Mouse (Mus musculus): Measurements from ENCODE around the gene Plp1. TPM values are rescaled to one million over a fixed set of nuclear protein-coding genes. Genes with fewer than 3 reads are reported as not detected.
A peak's percentile ranks its signal among the peaks of the same experiment; 100 is the strongest.

Gene Plp1
- 3.3 and 3.4 TPM in 2 replicates for polyA plus RNA-seq (2015; fragmentation: Nextera tagmentation; extraction: Ambion mirVana)

DNA sequence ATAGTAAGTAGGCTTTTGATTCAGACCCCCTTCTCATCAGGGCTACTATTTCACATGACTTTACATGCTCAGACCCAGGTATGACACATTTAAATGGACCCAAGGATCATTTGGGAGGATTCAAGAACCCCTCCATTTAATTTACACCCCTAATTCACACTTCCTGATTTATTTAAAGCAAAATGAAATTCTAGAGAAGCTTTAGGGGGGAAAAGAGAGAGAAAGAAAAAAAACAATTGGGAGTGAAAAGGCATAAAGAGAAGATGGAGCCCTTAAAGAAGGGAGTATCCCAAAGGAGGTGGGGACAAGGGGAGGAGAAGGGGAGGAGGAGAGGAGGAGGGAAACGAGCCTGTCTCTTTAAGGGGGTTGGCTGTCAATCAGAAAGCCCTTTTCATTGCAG lies at the start of gene Plp1:
Plp1 (plus strand) TSS at position 301 of the 400 bp plus-strand sequence.
- ATAC-seq (ENCODE audit: low read depth): no peak
- Histone ChIP-seq H3K36me3 (ENCODE audit: control insufficient read depth, insufficient read depth, low read length) (no peaks in the 10 kb centered on the region), H3K4me3 (ENCODE audit: low read length) (no peak within 1 kb of the TSS), H3K27me3 (ENCODE audit: control insufficient read depth, insufficient read depth, low read depth, low read length) (no peaks in the 10 kb centered on the region; the same call in 1 of the 2 replicates), H3K4me2 (ENCODE audit: low read depth, low read length) (no peak within 1 kb of the TSS), H3K27ac (ENCODE audit: low read length) (no peak within 1 kb of the TSS), H3K9ac (ENCODE audit: low read length) (no peak within 1 kb of the TSS), H3K9me3 (ENCODE audit: control insufficient read depth, low read length) (no peaks in the 10 kb centered on the region), H3K4me1 (replicated peaks; ENCODE audit: control insufficient read depth, insufficient read depth, low read length) (no peaks in the 10 kb centered on the region)
- 36% methylated on average over 1 of the region's 1 CpGs for WGBS

DNA sequence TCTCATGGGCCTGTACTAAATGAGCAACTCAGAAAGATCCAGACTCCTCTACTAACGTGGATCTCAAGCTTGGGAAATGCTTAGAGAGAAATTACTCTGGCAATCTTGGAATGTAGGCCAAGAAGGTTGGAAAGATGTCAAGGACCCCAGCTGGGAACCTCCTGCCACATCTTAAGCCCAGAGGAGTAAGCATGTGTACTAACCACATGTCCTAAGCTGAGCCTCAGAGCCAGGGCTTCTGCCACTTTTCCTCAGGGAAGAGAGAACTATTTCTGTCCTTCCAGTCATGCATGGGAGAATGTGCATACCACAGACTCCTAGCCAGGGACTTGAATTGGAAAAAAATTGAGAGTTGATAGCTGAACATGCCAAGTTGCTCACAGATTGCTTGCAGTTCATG lies 49.4 kb upstream of the Plp1 start:
- no peaks in the 10 kb centered on the region for H3K9me3 ChIP-seq (ENCODE audit: control insufficient read depth, low read length)
- H3K36me3 ChIP-seq (ENCODE audit: control insufficient read depth, insufficient read depth, low read length): no peaks in the 10 kb centered on the region
- no peak overlapping the region for H3K9ac ChIP-seq (ENCODE audit: low read length)
- 25% methylated on average over 1 of the region's 1 CpGs for WGBS
- no peak for ATAC-seq (ENCODE audit: low read depth)
- H3K4me3 ChIP-seq (ENCODE audit: low read length): no peak overlapping the region
- H3K4me1 ChIP-seq (replicated peaks; ENCODE audit: control insufficient read depth, insufficient read depth, low read length): no peaks in the 10 kb centered on the region
- H3K27me3 ChIP-seq (ENCODE audit: control insufficient read depth, insufficient read depth, low read depth, low read length): no peaks in the 10 kb centered on the region
- no peak overlapping the region for H3K27ac ChIP-seq (ENCODE audit: low read length)
- H3K4me2 ChIP-seq (ENCODE audit: low read depth, low read length): no peak overlapping the region

DNA sequence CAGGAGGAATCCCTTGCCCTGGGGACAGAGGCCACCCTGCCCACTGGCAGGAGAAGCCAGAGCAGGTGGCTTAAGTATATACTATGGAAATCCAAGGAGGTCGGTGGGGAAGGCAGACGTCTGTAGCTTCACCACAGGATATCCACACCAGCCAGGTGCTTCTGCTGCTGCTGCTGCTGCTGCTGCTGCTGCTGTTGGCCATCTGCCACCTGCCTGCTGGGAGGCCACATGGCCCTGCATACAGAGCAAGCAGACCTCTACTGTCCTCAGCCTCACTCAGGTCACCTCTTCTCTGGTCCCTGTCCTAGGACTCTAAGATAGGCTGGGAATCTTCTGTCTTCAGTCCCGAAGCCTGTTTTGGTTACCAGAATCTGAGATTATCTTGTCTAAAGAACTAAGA lies 44.4 kb upstream of the Plp1 start:
- no peak overlapping the region for H3K9ac ChIP-seq (ENCODE audit: low read length)
- WGBS: 79% methylated on average over 3 of the region's 3 CpGs
- no peak for ATAC-seq (ENCODE audit: low read depth)
- no peak overlapping the region for H3K27ac ChIP-seq (ENCODE audit: low read length)
- no peak overlapping the region for H3K4me2 ChIP-seq (ENCODE audit: low read depth, low read length)
- H3K36me3 ChIP-seq (ENCODE audit: control insufficient read depth, insufficient read depth, low read length): no peaks in the 10 kb centered on the region
- H3K4me1 ChIP-seq (replicated peaks; ENCODE audit: control insufficient read depth, insufficient read depth, low read length): no peaks in the 10 kb centered on the region
- H3K27me3 ChIP-seq (ENCODE audit: control insufficient read depth, insufficient read depth, low read depth, low read length): no peaks in the 10 kb centered on the region
- no peaks in the 10 kb centered on the region for H3K9me3 ChIP-seq (ENCODE audit: control insufficient read depth, low read length)
- H3K4me3 ChIP-seq (ENCODE audit: low read length): no peak overlapping the region

DNA sequence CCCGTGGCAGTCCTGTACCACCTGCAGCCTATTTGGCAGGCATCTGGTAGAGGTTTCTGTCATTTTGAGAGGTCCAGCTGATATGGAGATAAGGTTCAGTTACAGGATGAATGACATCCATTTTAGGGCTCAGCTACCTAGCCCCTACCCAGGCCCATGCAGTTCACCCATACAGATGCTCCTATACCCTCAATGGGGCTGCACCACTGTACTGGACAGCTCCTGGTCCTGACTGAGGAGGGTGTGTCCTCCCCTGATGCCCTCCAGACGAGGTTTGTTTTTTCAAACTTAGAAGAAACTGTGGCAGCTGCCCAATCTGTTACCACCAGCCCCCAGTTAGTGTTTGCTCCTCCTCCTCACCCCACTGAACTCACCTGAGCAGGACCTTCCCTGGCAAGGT lies 43.2 kb upstream of the Plp1 start:
- WGBS: 60% methylated on average over 2 of the region's 2 CpGs
- H3K4me2 ChIP-seq (ENCODE audit: low read depth, low read length): no peak overlapping the region
- H3K9ac ChIP-seq (ENCODE audit: low read length): no peak overlapping the region
- H3K27ac ChIP-seq (ENCODE audit: low read length): no peak overlapping the region
- no peaks in the 10 kb centered on the region for H3K27me3 ChIP-seq (ENCODE audit: control insufficient read depth, insufficient read depth, low read depth, low read length)
- H3K4me3 ChIP-seq (ENCODE audit: low read length): no peak overlapping the region
- no peak for ATAC-seq (ENCODE audit: low read depth)
- H3K9me3 ChIP-seq (ENCODE audit: control insufficient read depth, low read length): no peaks in the 10 kb centered on the region
- no peaks in the 10 kb centered on the region for H3K4me1 ChIP-seq (replicated peaks; ENCODE audit: control insufficient read depth, insufficient read depth, low read length)
- H3K36me3 ChIP-seq (ENCODE audit: control insufficient read depth, insufficient read depth, low read length): no peaks in the 10 kb centered on the region

DNA sequence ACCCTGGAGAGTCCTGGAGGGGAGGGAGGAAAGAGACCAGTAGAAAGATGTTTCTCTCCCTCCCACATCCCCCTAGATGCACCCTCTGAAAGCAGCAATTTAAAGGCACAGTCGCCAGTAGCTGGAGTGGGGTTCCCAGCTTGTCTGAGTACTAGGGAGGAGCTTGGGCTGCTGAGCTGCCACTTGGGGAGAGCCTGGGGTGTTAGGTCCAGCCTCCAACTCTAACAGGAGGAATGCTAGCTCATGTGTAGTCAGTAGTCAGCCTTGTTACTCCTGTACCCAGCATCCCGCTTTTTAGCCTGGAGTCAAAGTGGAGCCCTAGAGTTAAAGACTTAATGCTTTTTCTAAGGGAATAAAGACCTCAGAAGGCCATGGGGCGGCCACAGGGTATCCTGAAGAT lies 42.4 kb upstream of the Plp1 start, which contains the start of gene Glra4:
Glra4 (minus strand) TSS at position 101 of the 400 bp plus-strand sequence.
- H3K4me1 ChIP-seq (replicated peaks; ENCODE audit: control insufficient read depth, insufficient read depth, low read length): no peaks in the 10 kb centered on the region
- 77% methylated on average over 3 of the region's 3 CpGs for WGBS
- no peak for ATAC-seq (ENCODE audit: low read depth)
- no peaks in the 10 kb centered on the region for H3K27me3 ChIP-seq (ENCODE audit: control insufficient read depth, insufficient read depth, low read depth, low read length)
- no peak within 1 kb of the TSS for H3K4me3 ChIP-seq (ENCODE audit: low read length)
- H3K36me3 ChIP-seq (ENCODE audit: control insufficient read depth, insufficient read depth, low read length): no peaks in the 10 kb centered on the region
- no peak within 1 kb of the TSS for H3K9ac ChIP-seq (ENCODE audit: low read length)
- H3K4me2 ChIP-seq (ENCODE audit: low read depth, low read length): no peak within 1 kb of the TSS
- H3K9me3 ChIP-seq (ENCODE audit: control insufficient read depth, low read length): no peaks in the 10 kb centered on the region
- no peak within 1 kb of the TSS for H3K27ac ChIP-seq (ENCODE audit: low read length)

DNA sequence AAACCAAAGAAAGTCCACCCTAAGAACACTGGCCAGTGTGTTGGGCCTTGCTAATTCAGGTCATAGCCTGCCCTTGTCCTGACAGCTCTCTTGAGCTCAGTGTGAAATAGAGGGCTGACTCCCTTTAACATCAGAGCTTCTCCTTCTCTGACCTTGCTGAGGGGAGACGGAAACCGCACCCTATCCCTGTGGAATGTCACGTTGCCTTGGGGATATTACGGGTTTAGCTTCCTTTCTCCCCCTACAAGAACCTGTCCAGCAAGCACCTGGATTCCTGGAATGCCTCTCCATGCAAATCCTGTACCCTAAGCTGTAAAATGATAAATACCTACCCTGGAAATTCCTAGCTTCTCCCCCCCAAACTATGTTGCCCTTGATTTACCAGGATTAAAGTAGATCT lies 33.0 kb upstream of the Plp1 start:
- Histone ChIP-seq H3K4me2 (ENCODE audit: low read depth, low read length) (no peak overlapping the region), H3K4me3 (ENCODE audit: low read length) (no peak overlapping the region), H3K9ac (ENCODE audit: low read length) (no peak overlapping the region), H3K4me1 (replicated peaks; ENCODE audit: control insufficient read depth, insufficient read depth, low read length) (no peaks in the 10 kb centered on the region), H3K36me3 (ENCODE audit: control insufficient read depth, insufficient read depth, low read length) (no peaks in the 10 kb centered on the region), H3K9me3 (ENCODE audit: control insufficient read depth, low read length) (no peaks in the 10 kb centered on the region), H3K27ac (ENCODE audit: low read length) (0 out of 2 replicates have a peak overlapping the region, but pooled peaks have one; percentile 13), H3K27me3 (ENCODE audit: control insufficient read depth, insufficient read depth, low read depth, low read length) (no peaks in the 10 kb centered on the region; the same call in 1 of the 2 replicates)
- peak; percentile 68; the same call in 1 of the 2 replicates for ATAC-seq (ENCODE audit: low read depth)
- 76% methylated on average over 4 of the region's 4 CpGs for WGBS

DNA sequence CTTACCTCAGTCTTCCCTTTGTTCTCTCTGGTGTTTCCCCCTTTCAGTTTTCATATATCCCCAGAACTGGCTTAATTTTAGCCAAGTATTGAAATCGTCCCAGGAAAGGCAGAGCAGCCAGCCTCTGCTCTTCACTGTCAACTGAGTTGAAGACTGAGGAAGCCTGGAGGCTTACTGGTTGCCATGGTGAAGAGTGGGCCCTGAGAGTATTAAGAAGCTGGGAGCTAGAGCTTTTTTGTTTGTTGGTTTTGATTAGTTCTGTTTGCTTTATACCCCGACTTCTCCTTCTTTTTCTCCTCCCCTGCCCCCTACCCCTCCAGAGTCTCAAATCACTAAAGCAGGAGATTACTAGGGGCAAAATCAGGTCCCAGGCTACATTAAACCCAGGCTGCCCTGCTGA lies 25.2 kb upstream of the Plp1 start:
- 21% methylated on average over 2 of the region's 2 CpGs for WGBS
- ATAC-seq (ENCODE audit: low read depth): no peak

DNA sequence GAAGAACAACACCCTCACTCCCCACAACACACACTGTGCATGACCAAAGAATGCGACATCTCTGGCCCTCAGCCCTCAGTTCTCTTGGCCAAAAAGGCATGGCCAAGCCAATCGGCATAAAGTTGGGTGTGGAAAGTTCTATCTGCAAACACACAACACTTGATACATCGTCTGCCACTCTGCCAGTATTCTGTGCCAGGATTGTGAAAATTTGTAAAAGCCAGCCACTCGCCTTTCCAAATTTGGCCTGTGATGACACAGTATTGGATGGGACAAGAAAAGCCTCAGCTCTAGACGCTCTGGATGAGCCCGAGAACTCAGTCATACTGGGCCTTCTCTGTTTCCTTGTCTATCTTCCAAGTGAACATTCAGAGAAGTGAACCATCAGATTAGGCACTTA lies 2.7 kb upstream of the Plp1 start:
- Histone ChIP-seq H3K9me3 (ENCODE audit: control insufficient read depth, low read length) (no peaks in the 10 kb centered on the region), H3K4me3 (ENCODE audit: low read length) (no peak overlapping the region), H3K27me3 (ENCODE audit: control insufficient read depth, insufficient read depth, low read depth, low read length) (no peaks in the 10 kb centered on the region; the same call in 1 of the 2 replicates), H3K9ac (ENCODE audit: low read length) (no peak overlapping the region), H3K27ac (ENCODE audit: low read length) (no peak overlapping the region), H3K4me1 (replicated peaks; ENCODE audit: control insufficient read depth, insufficient read depth, low read length) (no peaks in the 10 kb centered on the region), H3K4me2 (ENCODE audit: low read depth, low read length) (no peak overlapping the region), H3K36me3 (ENCODE audit: control insufficient read depth, insufficient read depth, low read length) (no peaks in the 10 kb centered on the region)
- no peak for ATAC-seq (ENCODE audit: low read depth)
- WGBS: 79% methylated on average over 6 of the region's 6 CpGs

More for the DNA sequence above, 25.2 kb upstream of the Plp1 start:
- Histone ChIP-seq H3K9me3 (ENCODE audit: control insufficient read depth, low read length) (no peaks in the 10 kb centered on the region), H3K4me3 (ENCODE audit: low read length) (no peak overlapping the region), H3K27ac (ENCODE audit: low read length) (no peak overlapping the region), H3K4me2 (ENCODE audit: low read depth, low read length) (no peak overlapping the region), H3K9ac (ENCODE audit: low read length) (no peak overlapping the region), H3K27me3 (ENCODE audit: control insufficient read depth, insufficient read depth, low read depth, low read length) (no peaks in the 10 kb centered on the region), H3K36me3 (ENCODE audit: control insufficient read depth, insufficient read depth, low read length) (no peaks in the 10 kb centered on the region), H3K4me1 (replicated peaks; ENCODE audit: control insufficient read depth, insufficient read depth, low read length) (no peaks in the 10 kb centered on the region)

DNA sequence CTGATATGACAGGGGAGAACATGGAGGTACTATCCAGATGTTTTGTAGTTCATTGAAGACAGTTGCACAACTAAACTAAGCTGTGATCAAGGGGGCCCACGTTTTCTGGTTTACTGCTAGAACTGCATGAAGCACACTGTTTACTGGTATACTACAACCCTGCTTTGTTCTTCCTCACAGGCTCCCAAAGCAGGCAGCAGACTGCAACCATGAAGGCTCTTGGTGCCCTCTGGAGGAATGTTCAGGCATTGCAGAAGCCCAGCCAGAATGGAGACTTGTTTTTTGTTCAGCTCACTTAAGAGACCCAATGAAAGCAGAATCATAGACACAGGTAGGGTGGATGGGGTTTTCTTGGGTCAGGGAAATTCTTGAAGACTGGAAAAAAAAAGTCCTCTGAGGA lies 2.2 kb upstream of the Plp1 start:
- Histone ChIP-seq H3K4me3 (ENCODE audit: low read length) (no peak overlapping the region), H3K9ac (ENCODE audit: low read length) (no peak overlapping the region), H3K4me1 (replicated peaks; ENCODE audit: control insufficient read depth, insufficient read depth, low read length) (no peaks in the 10 kb centered on the region), H3K27ac (ENCODE audit: low read length) (no peak overlapping the region), H3K9me3 (ENCODE audit: control insufficient read depth, low read length) (no peaks in the 10 kb centered on the region), H3K4me2 (ENCODE audit: low read depth, low read length) (no peak overlapping the region), H3K36me3 (ENCODE audit: control insufficient read depth, insufficient read depth, low read length) (no peaks in the 10 kb centered on the region), H3K27me3 (ENCODE audit: control insufficient read depth, insufficient read depth, low read depth, low read length) (no peaks in the 10 kb centered on the region; the same call in 1 of the 2 replicates)
- ATAC-seq (ENCODE audit: low read depth): peak; percentile 59; the same call in 1 of the 2 replicates
- 14% methylated on average over 1 of the region's 1 CpGs for WGBS

DNA sequence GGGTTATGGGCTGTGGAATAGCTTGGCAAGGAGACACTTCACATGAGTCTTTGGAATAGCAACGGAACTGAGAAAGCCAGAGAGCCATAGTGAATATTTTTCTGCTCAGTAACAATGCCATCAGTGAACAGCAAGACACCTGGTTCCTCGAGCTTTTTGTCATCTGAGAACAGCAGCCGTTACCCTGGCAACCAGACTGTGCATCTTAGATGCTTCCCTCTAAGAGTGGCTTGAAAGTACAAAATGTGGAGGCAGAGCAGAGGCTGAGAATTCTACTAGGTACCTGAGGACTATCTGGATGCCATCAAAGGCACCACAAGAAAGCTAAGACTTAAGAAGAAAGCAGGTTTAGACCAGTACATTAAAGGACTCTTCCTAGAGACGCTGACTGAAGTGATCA lies 2.5 kb downstream of the Plp1 start:
- Histone ChIP-seq H3K27ac (ENCODE audit: low read length) (no peak overlapping the region), H3K9ac (ENCODE audit: low read length) (no peak overlapping the region), H3K4me2 (ENCODE audit: low read depth, low read length) (no peak overlapping the region), H3K4me1 (replicated peaks; ENCODE audit: control insufficient read depth, insufficient read depth, low read length) (no peaks in the 10 kb centered on the region), H3K4me3 (ENCODE audit: low read length) (no peak overlapping the region), H3K27me3 (ENCODE audit: control insufficient read depth, insufficient read depth, low read depth, low read length) (no peaks in the 10 kb centered on the region; the same call in 1 of the 2 replicates), H3K36me3 (ENCODE audit: control insufficient read depth, insufficient read depth, low read length) (no peaks in the 10 kb centered on the region), H3K9me3 (ENCODE audit: control insufficient read depth, low read length) (no peaks in the 10 kb centered on the region)
- no peak for ATAC-seq (ENCODE audit: low read depth)
- WGBS: 69% methylated on average over 4 of the region's 4 CpGs

All from lung, embryonic 16.5 days (tissue).